ENCODE assay signal across 9 mouse cellular contexts in genomic region chr11:94549691-94550441, GRCm38 (mm10). TPM values are rescaled to one million over a fixed set of nuclear protein-coding genes. Genes with fewer than 3 reads are reported as not detected.
DNase-seq lines count a peak whose midpoint lies in the region; ATAC-seq and TF ChIP-seq lines count a peak whose summit lies in the region.
"Had no signal": no experiment of that assay in that cellular context is flagged by ENCODE, and none has a peak within 500 bp of the region (broad histone marks: within the 10 kb centered on the region; RNA-seq: fewer than 3 reads in every experiment).

No protein-coding gene starts in this region.

- no peak for TF ChIP-seq CTCF in heart, adult 2 months (IDR thresholded peaks at IDR 0.05)
- TF ChIP-seq CTCF in testis, adult 2 months (IDR thresholded peaks at IDR 0.05; ENCODE audit: control insufficient read depth, insufficient read depth, insufficient replicate concordance, low read depth, low read length): no peak

- TF ChIP-seq EP300 in heart, adult 2 months (IDR thresholded peaks at IDR 0.05; ENCODE audit: insufficient read depth, low read depth, low read length): no peak

- 53% methylated on average over 10 of the region's 10 CpGs for WGBS in heart, adult 2 months
- 56% methylated on average over 10 of the region's 10 CpGs for WGBS in limb, embryonic 15.5 days

- peaks cover 5% of the 10 kb centered on the region; the same call in 1 of the 2 replicates for H3K4me1 ChIP-seq in heart, adult 2 months (ENCODE audit: control insufficient read depth, insufficient read depth, low read length)
- H3K4me1 ChIP-seq in testis, adult 2 months (ENCODE audit: control insufficient read depth, insufficient read depth, low read length): peaks cover 19% of the 10 kb centered on the region
- peaks cover 26% of the 10 kb centered on the region for H3K4me1 ChIP-seq in limb, embryonic 15.5 days

- no peak for TF ChIP-seq POLR2A in heart, adult 2 months (IDR thresholded peaks at IDR 0.05; ENCODE audit: insufficient read depth, low read depth, low read length)
- TF ChIP-seq POLR2A in testis, adult 2 months (IDR thresholded peaks at IDR 0.05; ENCODE audit: control insufficient read depth, low read depth, low read length): no peak

- no peaks in the 10 kb centered on the region for H3K36me3 ChIP-seq in heart, adult 2 months (ENCODE audit: control insufficient read depth, insufficient read depth, low read length)
- H3K36me3 ChIP-seq in testis, adult 2 months (ENCODE audit: control insufficient read depth, insufficient read depth, low read length): no peaks in the 10 kb centered on the region
- H3K36me3 ChIP-seq in limb, embryonic 15.5 days: 0 out of 2 replicates have a peak, but pooled peaks cover 2% of the 10 kb centered on the region
- H3K36me3 ChIP-seq: midbrain, embryonic 12.5 days had no signal

- H3K4me3 ChIP-seq in heart, adult 2 months: no peak overlapping the region
- peak overlapping the region; percentile 97 for H3K4me3 ChIP-seq in testis, adult 2 months (ENCODE audit: control insufficient read depth, low read depth, low read length)
- H3K4me3 ChIP-seq in limb, embryonic 15.5 days: no peak overlapping the region

- peak overlapping the region; percentile 91; the same call in 1 of the 2 replicates for H3K4me2 ChIP-seq in limb, embryonic 15.5 days

- no peaks in the 10 kb centered on the region for H3K79me2 ChIP-seq in heart, adult 2 months (replicated peaks; ENCODE audit: control insufficient read depth, insufficient read depth, low read length)

- intact Hi-C loops in heart, adult 2 months (cut with DNase I): loop anchor here (5.0 kb wide), 4 partner anchors 67 to 223 kb away; partner anchors contain the start of gene Ankrd40
- intact Hi-C loops in heart, postnatal 25 days (cut with DNase I): loop anchor here (1.0 to 5.0 kb wide), 3 partner anchors 82 to 208 kb away; no protein-coding TSS in a partner anchor

- no peak for ATAC-seq in limb, embryonic 15.5 days (ENCODE audit: insufficient number of reproducible peaks, low FRiP score, low TSS enrichment, low read depth)

- DNase-seq in heart, adult 2 months: no peak
- no peak for DNase-seq in heart, postnatal 25 days (ENCODE audit: low spot score)
- no peak for DNase-seq in testis, postnatal 14 days (ENCODE audit: low spot score)
- no peak for DNase-seq in urinary bladder, adult 2 months (ENCODE audit: low spot score)
- no peak for DNase-seq in adrenal gland, adult 18-20 months (ENCODE audit: low spot score in 2 of 2)
- DNase-seq in thymus, postnatal 10 days (ENCODE audit: low spot score in 2 of 2): no peak

- H3K9ac ChIP-seq in heart, adult 2 months (ENCODE audit: low read depth, low read length): no peak overlapping the region
- H3K9ac ChIP-seq in limb, embryonic 15.5 days: no peak overlapping the region

- no peaks in the 10 kb centered on the region for H3K27me3 ChIP-seq in heart, adult 2 months (ENCODE audit: control insufficient read depth, insufficient read depth, low read length)
- no peaks in the 10 kb centered on the region for H3K27me3 ChIP-seq in testis, adult 2 months (ENCODE audit: control insufficient read depth, insufficient read depth, low read length)
- no peaks in the 10 kb centered on the region for H3K27me3 ChIP-seq in limb, embryonic 15.5 days
- H3K27me3 ChIP-seq: midbrain, embryonic 12.5 days had no signal

- H3K27ac ChIP-seq in heart, adult 2 months: peak overlapping the region; percentile 96
- peak overlapping the region; percentile 93 for H3K27ac ChIP-seq in testis, adult 2 months (ENCODE audit: control insufficient read depth, insufficient read depth, low read depth, low read length)
- peak overlapping the region; percentile 90 for H3K27ac ChIP-seq in limb, embryonic 15.5 days

- no peaks in the 10 kb centered on the region for H3K9me3 ChIP-seq in limb, embryonic 15.5 days

RNA-seq across cellular contexts. Expression of gene Rsad1, which starts 0.8 kb away (rescaled TPM):
- 10 to 100 TPM in 1 of 2 experiments, 1 to 10 TPM in 1; 9.3 to 12.6 TPM for total RNA-seq in heart, adult 2 months (2021)
- 13.7 and 14.1 TPM in 2 replicates for polyA plus RNA-seq in heart, adult 2 months (2012; rRNA removed)
- total RNA-seq in heart, postnatal 25 days (2021): 10 to 100 TPM; 11.3 to 11.5 TPM
- polyA plus RNA-seq in testis, adult 2 months (2012; rRNA removed): 5.1 and 5.4 TPM in 2 replicates
- polyA plus RNA-seq in limb, embryonic 15.5 days (2015; fragmentation: Nextera tagmentation; extraction: Ambion mirVana): 3.6 and 3.7 TPM in 2 replicates
- polyA plus RNA-seq in urinary bladder, adult 2 months (2012; rRNA removed): 14.3 and 16.7 TPM in 2 replicates
- total RNA-seq in adrenal gland, adult 18-20 months (2021): 10 to 100 TPM; 12.2 to 16.7 TPM

RNA-seq across cellular contexts. Expression of gene Chad, which starts 15.0 kb away (rescaled TPM):
- total RNA-seq in heart, adult 2 months (2021): 1 to 10 TPM; 1.7 to 2.1 TPM
- 8.7 and 16.2 TPM in 2 replicates for polyA plus RNA-seq in heart, adult 2 months (2012; rRNA removed)
- 1 to 10 TPM; 1.5 TPM for total RNA-seq in heart, postnatal 25 days (2021)
- polyA plus RNA-seq in testis, adult 2 months (2012; rRNA removed): 0.14 TPM in 1 of 2 replicates, not detected in the other
- polyA plus RNA-seq in limb, embryonic 15.5 days (2015; fragmentation: Nextera tagmentation; extraction: Ambion mirVana): 22.7 and 31.1 TPM in 2 replicates
- polyA plus RNA-seq in urinary bladder, adult 2 months (2012; rRNA removed): 0.17 and 0.29 TPM in 2 replicates
- total RNA-seq in adrenal gland, adult 18-20 months (2021): not detected

RNA-seq across cellular contexts. Expression of gene Mycbpap, which starts 28.3 kb away (rescaled TPM):
- total RNA-seq in heart, adult 2 months (2021): 1 to 10 TPM in 1 of 2 experiments, under 1 TPM in 1; 0.89 to 1.1 TPM
- 0.32 and 0.72 TPM in 2 replicates for polyA plus RNA-seq in heart, adult 2 months (2012; rRNA removed)
- total RNA-seq in heart, postnatal 25 days (2021): 1 to 10 TPM in 1 of 2 experiments, under 1 TPM in 1; 0.68 to 1.1 TPM
- 193 and 197 TPM in 2 replicates for polyA plus RNA-seq in testis, adult 2 months (2012; rRNA removed)
- 1.5 and 1.6 TPM in 2 replicates for polyA plus RNA-seq in limb, embryonic 15.5 days (2015; fragmentation: Nextera tagmentation; extraction: Ambion mirVana)
- polyA plus RNA-seq in urinary bladder, adult 2 months (2012; rRNA removed): 1.7 and 2.0 TPM in 2 replicates
- 10 to 100 TPM in 1 of 2 experiments, 1 to 10 TPM in 1; 7.4 to 12.4 TPM for total RNA-seq in adrenal gland, adult 18-20 months (2021)

RNA-seq across cellular contexts. Expression of gene Epn3, which starts 50.1 kb away (rescaled TPM):
- 10 to 100 TPM; 28.4 to 31.9 TPM for total RNA-seq in heart, adult 2 months (2021)
- 12.6 and 25.7 TPM in 2 replicates for polyA plus RNA-seq in heart, adult 2 months (2012; rRNA removed)
- total RNA-seq in heart, postnatal 25 days (2021): 10 to 100 TPM; 26.7 to 29.7 TPM
- 1.7 and 1.8 TPM in 2 replicates for polyA plus RNA-seq in testis, adult 2 months (2012; rRNA removed)
- 10.3 and 11.1 TPM in 2 replicates for polyA plus RNA-seq in limb, embryonic 15.5 days (2015; fragmentation: Nextera tagmentation; extraction: Ambion mirVana)
- polyA plus RNA-seq in urinary bladder, adult 2 months (2012; rRNA removed): 28.5 and 34.1 TPM in 2 replicates
- total RNA-seq in adrenal gland, adult 18-20 months (2021): 10 to 100 TPM; 33.3 to 48.4 TPM

RNA-seq across cellular contexts. Expression of gene Acsf2, which starts 51.8 kb away (rescaled TPM):
- 10 to 100 TPM; 19.8 to 26.4 TPM for total RNA-seq in heart, adult 2 months (2021)
- polyA plus RNA-seq in heart, adult 2 months (2012; rRNA removed): 21.0 and 24.7 TPM in 2 replicates
- total RNA-seq in heart, postnatal 25 days (2021): 10 to 100 TPM; 16.2 to 18.3 TPM
- polyA plus RNA-seq in testis, adult 2 months (2012; rRNA removed): 7.0 and 8.3 TPM in 2 replicates
- polyA plus RNA-seq in limb, embryonic 15.5 days (2015; fragmentation: Nextera tagmentation; extraction: Ambion mirVana): 6.2 and 6.3 TPM in 2 replicates
- polyA plus RNA-seq in urinary bladder, adult 2 months (2012; rRNA removed): 29.6 and 31.8 TPM in 2 replicates
- 100 to 1,000 TPM; 143 to 171 TPM for total RNA-seq in adrenal gland, adult 18-20 months (2021)

Comparison
In these comparisons a context has a peak if more than half of its experiments do, and no peak if none do; other contexts are left out.
1. RNA of gene Mycbpap, which starts 28.3 kb away (polyA plus RNA-seq): 193 to 197 TPM in testis, adult 2 months; 1.7 to 2.0 TPM in urinary bladder, adult 2 months, 1.5 to 1.6 TPM in limb, embryonic 15.5 days and 0.32 to 0.72 TPM in heart, adult 2 months; every median in the first group is over 10 times any median in the second.
2. Peak in every context shown above with its lines, with median percentiles within 50 percentile points of each other: H3K27ac ChIP-seq.